Mouse (Mus musculus): Measurements from ENCODE around the gene Lyzl4. TPM values are rescaled to one million over a fixed set of nuclear protein-coding genes. Genes with fewer than 3 reads are reported as not detected.

Lyzl4 gene
- polyA plus RNA-seq (2014; fragmentation: Nextera tagmentation; extraction: Ambion mirVana), result 0.22 and 0.32 TPM in 2 replicates

GRCm38 (mm10) chr9:121642001-121642400 is at the start of gene Lyzl4:
Lyzl4 (minus strand) TSS chr9:121642096.
- under 1% methylated on average over 26 of the region's 26 CpGs for WGBS
- ATAC-seq (ENCODE audit: low FRiP score), result peak; percentile 32

DNA sequence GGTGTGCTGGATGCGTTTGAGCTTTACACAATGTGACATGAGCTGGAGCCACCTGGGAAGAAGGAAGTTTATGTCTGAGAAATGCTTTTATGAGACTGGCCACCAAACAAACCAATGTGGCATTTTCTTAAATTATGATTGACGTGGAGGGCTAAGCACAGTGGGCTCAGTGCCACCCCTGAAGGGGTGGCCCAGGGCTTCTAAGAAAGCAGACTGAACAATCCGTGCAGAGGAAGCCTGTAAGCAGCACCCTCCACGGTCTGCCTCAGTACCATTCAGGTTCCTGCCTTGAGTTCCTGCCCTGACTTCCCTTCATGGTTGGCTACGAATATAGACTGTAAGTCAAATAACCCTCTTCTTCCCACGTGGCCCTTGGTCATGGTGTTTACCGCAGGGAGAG is 48.8 kb upstream of the Lyzl4 start:
- WGBS, result 56% methylated on average over 7 of the region's 7 CpGs
- Histone ChIP-seq H3K9ac (no peak overlapping the region), H3K4me1 (replicated peaks; ENCODE audit: control insufficient read depth, insufficient read depth, low read length) (peaks cover 25% of the 10 kb centered on the region), H3K4me2 (replicated peaks) (peak overlapping the region; percentile 45), H3K9me3 (ENCODE audit: control insufficient read depth, low read length) (no peaks in the 10 kb centered on the region), H3K27me3 (ENCODE audit: control insufficient read depth, insufficient read depth, low read length) (no peaks in the 10 kb centered on the region), H3K27ac (peak overlapping the region; percentile 84), H3K4me3 (replicated peaks; ENCODE audit: low read length) (no peak overlapping the region), H3K36me3 (replicated peaks; ENCODE audit: control insufficient read depth, insufficient read depth) (peaks cover 67% of the 10 kb centered on the region)
- DNase-seq (ENCODE audit: low spot score), result no peak
- ATAC-seq (ENCODE audit: low FRiP score), result peak; percentile 25; the same call in 1 of the 2 replicates

More at GRCm38 (mm10) chr9:121642001-121642400, at the start of gene Lyzl4:
- Histone ChIP-seq H3K9me3 (ENCODE audit: control insufficient read depth, low read length) (no peaks in the 10 kb centered on the region), H3K4me3 (replicated peaks; ENCODE audit: low read length) (peak within 1 kb of the TSS; percentile 44), H3K27ac (no peak within 1 kb of the TSS), H3K4me1 (replicated peaks; ENCODE audit: control insufficient read depth, insufficient read depth, low read length) (no peaks in the 10 kb centered on the region; the same call in 1 of the 2 replicates), H3K9ac (peak within 1 kb of the TSS; percentile 43), H3K27me3 (ENCODE audit: control insufficient read depth, insufficient read depth, low read length) (peaks cover 50% of the 10 kb centered on the region), H3K36me3 (replicated peaks; ENCODE audit: control insufficient read depth, insufficient read depth) (no peaks in the 10 kb centered on the region), H3K4me2 (replicated peaks) (peak within 1 kb of the TSS; percentile 89)
- DNase-seq (ENCODE audit: low spot score), result peak; percentile 73

- H3K4me3 ChIP-seq (replicated peaks; ENCODE audit: low read length), result no peak overlapping the region
- no peaks in the 10 kb centered on the region for H3K27me3 ChIP-seq (ENCODE audit: control insufficient read depth, insufficient read depth, low read length)
- DNase-seq (ENCODE audit: low spot score) (peak; percentile 81), ATAC-seq (ENCODE audit: low FRiP score) (peak; percentile 90)
- peak overlapping the region; percentile 45 for H3K4me2 ChIP-seq (replicated peaks)
- WGBS, result 16% methylated on average over 15 of the region's 15 CpGs
- peak overlapping the region; percentile 9; the same call in 1 of the 2 replicates for H3K9ac ChIP-seq
- peaks cover 25% of the 10 kb centered on the region for H3K4me1 ChIP-seq (replicated peaks; ENCODE audit: control insufficient read depth, insufficient read depth, low read length)
- H3K9me3 ChIP-seq (ENCODE audit: control insufficient read depth, low read length), result no peaks in the 10 kb centered on the region
- peak overlapping the region; percentile 84 for H3K27ac ChIP-seq
- peaks cover 67% of the 10 kb centered on the region for H3K36me3 ChIP-seq (replicated peaks; ENCODE audit: control insufficient read depth, insufficient read depth)
These were observed 48.3 kb upstream of the Lyzl4 start for GRCm38 (mm10) chr9:121690200-121690651.

DNA sequence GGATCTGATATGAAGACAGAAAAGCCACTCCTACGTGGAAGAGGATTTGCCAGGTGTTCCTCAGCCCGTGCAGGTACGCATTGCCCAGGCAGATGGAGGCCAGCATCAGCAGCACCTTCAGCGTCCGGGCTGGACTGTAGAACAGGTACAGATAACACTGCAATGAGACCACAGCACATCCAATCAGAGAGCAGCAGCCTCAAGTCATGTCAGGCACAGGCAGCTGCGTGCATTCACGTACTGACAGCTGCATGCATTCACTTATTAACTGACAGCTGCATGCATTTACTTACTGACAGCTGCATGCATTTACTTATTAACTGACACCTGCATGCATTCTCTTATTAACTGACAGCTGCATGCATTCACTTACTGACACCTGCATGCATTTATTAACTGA is 42.8 kb upstream of the Lyzl4 start:
- Histone ChIP-seq H3K4me3 (replicated peaks; ENCODE audit: low read length) (no peak overlapping the region), H3K9ac (no peak overlapping the region), H3K4me1 (replicated peaks; ENCODE audit: control insufficient read depth, insufficient read depth, low read length) (peaks cover 8% of the 10 kb centered on the region), H3K27me3 (ENCODE audit: control insufficient read depth, insufficient read depth, low read length) (no peaks in the 10 kb centered on the region), H3K9me3 (ENCODE audit: control insufficient read depth, low read length) (no peaks in the 10 kb centered on the region), H3K36me3 (replicated peaks; ENCODE audit: control insufficient read depth, insufficient read depth) (peaks cover 69% of the 10 kb centered on the region), H3K27ac (no peak overlapping the region), H3K4me2 (replicated peaks) (no peak overlapping the region)
- ATAC-seq (ENCODE audit: low FRiP score), result no peak
- WGBS, result 82% methylated on average over 7 of the region's 7 CpGs
- DNase-seq (ENCODE audit: low spot score), result no peak

DNA sequence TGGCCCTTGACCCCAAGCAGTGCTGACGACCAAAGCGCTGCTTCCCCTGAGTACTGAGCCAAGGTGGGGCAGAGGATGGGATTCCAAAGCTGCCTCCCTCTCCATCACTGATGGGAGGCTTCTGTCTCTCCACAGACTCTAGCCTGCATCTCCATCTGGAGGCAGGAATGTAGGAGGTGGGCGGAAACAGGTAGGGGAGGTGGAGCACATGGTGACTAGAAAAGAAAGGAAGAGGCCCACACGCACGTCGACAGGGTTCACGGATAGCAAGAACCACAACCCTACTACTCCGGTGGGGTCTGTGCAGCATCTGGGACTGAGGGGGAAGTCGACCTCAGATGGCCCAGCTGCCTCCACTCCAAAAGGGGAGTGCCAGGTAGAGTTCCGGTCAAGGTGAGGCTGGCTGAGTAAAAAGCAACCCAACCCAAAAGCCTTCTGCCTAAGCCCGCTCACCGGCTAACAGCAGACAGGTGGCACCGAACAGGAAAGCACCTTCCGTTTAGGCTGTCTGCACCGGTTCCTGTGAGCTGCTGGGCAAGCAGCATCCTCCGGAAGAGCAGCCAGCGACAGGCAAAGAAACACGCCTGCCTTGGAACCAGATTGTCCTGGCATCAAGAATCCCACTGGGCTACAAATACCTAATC is 40.3 kb upstream of the Lyzl4 start:
- H3K9me3 ChIP-seq (ENCODE audit: control insufficient read depth, low read length), result no peaks in the 10 kb centered on the region
- no peak overlapping the region for H3K4me2 ChIP-seq (replicated peaks)
- H3K4me1 ChIP-seq (replicated peaks; ENCODE audit: control insufficient read depth, insufficient read depth, low read length), result 0 out of 2 replicates have a peak, but pooled peaks cover 2% of the 10 kb centered on the region
- 84% methylated on average over 18 of the region's 18 CpGs for WGBS
- peaks cover 49% of the 10 kb centered on the region for H3K36me3 ChIP-seq (replicated peaks; ENCODE audit: control insufficient read depth, insufficient read depth)
- H3K9ac ChIP-seq, result no peak overlapping the region
- no peaks in the 10 kb centered on the region for H3K27me3 ChIP-seq (ENCODE audit: control insufficient read depth, insufficient read depth, low read length)
- H3K4me3 ChIP-seq (replicated peaks; ENCODE audit: low read length), result no peak overlapping the region
- H3K27ac ChIP-seq, result no peak overlapping the region
- ATAC-seq (ENCODE audit: low FRiP score) (no peak), DNase-seq (ENCODE audit: low spot score) (no peak)

DNA sequence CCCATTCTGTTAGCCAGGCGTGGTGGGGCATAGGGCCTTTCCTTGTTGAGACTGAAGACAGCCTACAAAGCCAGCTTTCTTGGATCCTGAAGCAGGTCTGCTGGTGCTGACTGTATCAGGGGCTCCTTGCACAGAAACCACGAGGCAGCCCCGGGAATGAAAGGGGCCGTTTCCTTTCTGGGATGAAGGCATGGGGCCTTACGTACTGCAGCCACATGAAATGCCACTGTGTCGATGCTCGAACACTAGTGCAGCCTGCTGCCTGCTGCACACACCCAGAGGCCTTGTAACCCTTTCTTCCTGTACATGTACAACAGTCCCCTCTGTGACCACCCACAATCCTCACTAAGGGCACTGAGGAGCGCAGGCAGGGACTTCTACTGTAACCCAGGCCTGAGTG is 39.3 kb upstream of the Lyzl4 start:
- WGBS, result 82% methylated on average over 8 of the region's 8 CpGs
- Histone ChIP-seq H3K9me3 (ENCODE audit: control insufficient read depth, low read length) (no peaks in the 10 kb centered on the region), H3K4me3 (replicated peaks; ENCODE audit: low read length) (no peak overlapping the region), H3K27ac (no peak overlapping the region), H3K9ac (no peak overlapping the region), H3K4me1 (replicated peaks; ENCODE audit: control insufficient read depth, insufficient read depth, low read length) (0 out of 2 replicates have a peak, but pooled peaks cover 2% of the 10 kb centered on the region), H3K27me3 (ENCODE audit: control insufficient read depth, insufficient read depth, low read length) (no peaks in the 10 kb centered on the region), H3K36me3 (replicated peaks; ENCODE audit: control insufficient read depth, insufficient read depth) (peaks cover 47% of the 10 kb centered on the region), H3K4me2 (replicated peaks) (no peak overlapping the region)
- no peak for DNase-seq (ENCODE audit: low spot score)
- ATAC-seq (ENCODE audit: low FRiP score), result no peak

GRCm38 (mm10) chr9:121679549-121679948 is 37.7 kb upstream of the Lyzl4 start:
- Histone ChIP-seq H3K9ac (no peak overlapping the region), H3K27me3 (ENCODE audit: control insufficient read depth, insufficient read depth, low read length) (no peaks in the 10 kb centered on the region), H3K4me3 (replicated peaks; ENCODE audit: low read length) (no peak overlapping the region), H3K4me1 (replicated peaks; ENCODE audit: control insufficient read depth, insufficient read depth, low read length) (0 out of 2 replicates have a peak, but pooled peaks cover 2% of the 10 kb centered on the region), H3K36me3 (replicated peaks; ENCODE audit: control insufficient read depth, insufficient read depth) (peaks cover 32% of the 10 kb centered on the region), H3K4me2 (replicated peaks) (no peak overlapping the region), H3K27ac (no peak overlapping the region), H3K9me3 (ENCODE audit: control insufficient read depth, low read length) (no peaks in the 10 kb centered on the region)
- ATAC-seq (ENCODE audit: low FRiP score) (peak; percentile 70; the same call in 1 of the 2 replicates), DNase-seq (ENCODE audit: low spot score) (peak; percentile 65)
- 24% methylated on average over 6 of the region's 6 CpGs for WGBS

DNA sequence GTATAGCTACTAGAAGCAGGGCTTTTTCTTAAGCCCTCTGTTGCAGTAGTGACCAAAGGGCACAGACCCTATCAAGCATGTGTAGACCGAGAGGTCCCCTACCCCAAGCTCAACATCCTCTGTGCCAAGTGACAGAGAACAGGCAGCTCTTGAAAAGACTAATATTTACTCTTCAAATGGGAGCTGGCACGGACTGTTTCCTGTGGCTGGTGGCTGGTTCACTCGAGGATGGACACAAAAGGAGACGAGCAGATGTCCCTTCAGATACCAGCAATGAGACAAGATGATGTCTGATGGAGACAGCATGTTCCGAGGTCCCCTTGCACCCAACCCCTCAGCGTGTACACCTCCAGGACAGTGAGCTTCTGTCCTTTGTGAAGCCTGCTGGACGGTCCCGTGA is 35.6 kb upstream of the Lyzl4 start:
- Histone ChIP-seq H3K9me3 (ENCODE audit: control insufficient read depth, low read length) (no peaks in the 10 kb centered on the region), H3K4me1 (replicated peaks; ENCODE audit: control insufficient read depth, insufficient read depth, low read length) (0 out of 2 replicates have a peak, but pooled peaks cover 2% of the 10 kb centered on the region), H3K27me3 (ENCODE audit: control insufficient read depth, insufficient read depth, low read length) (no peaks in the 10 kb centered on the region), H3K4me2 (replicated peaks) (no peak overlapping the region), H3K4me3 (replicated peaks; ENCODE audit: low read length) (no peak overlapping the region), H3K27ac (no peak overlapping the region), H3K36me3 (replicated peaks; ENCODE audit: control insufficient read depth, insufficient read depth) (peaks cover 11% of the 10 kb centered on the region), H3K9ac (no peak overlapping the region)
- ATAC-seq (ENCODE audit: low FRiP score), result no peak
- 76% methylated on average over 8 of the region's 8 CpGs for WGBS
- DNase-seq (ENCODE audit: low spot score), result no peak

- 86% methylated on average over 4 of the region's 4 CpGs for WGBS
- Histone ChIP-seq H3K27me3 (ENCODE audit: control insufficient read depth, insufficient read depth, low read length) (no peaks in the 10 kb centered on the region), H3K4me3 (replicated peaks; ENCODE audit: low read length) (no peak overlapping the region), H3K9ac (no peak overlapping the region), H3K27ac (no peak overlapping the region), H3K9me3 (ENCODE audit: control insufficient read depth, low read length) (no peaks in the 10 kb centered on the region), H3K36me3 (replicated peaks; ENCODE audit: control insufficient read depth, insufficient read depth) (peaks cover 7% of the 10 kb centered on the region), H3K4me2 (replicated peaks) (no peak overlapping the region), H3K4me1 (replicated peaks; ENCODE audit: control insufficient read depth, insufficient read depth, low read length) (0 out of 2 replicates have a peak, but pooled peaks cover 2% of the 10 kb centered on the region)
- ATAC-seq (ENCODE audit: low FRiP score), result no peak
- no peak for DNase-seq (ENCODE audit: low spot score)
These were observed 35.2 kb upstream of the Lyzl4 start for GRCm38 (mm10) chr9:121677069-121677468.
